In genomic region chr1:156986641-156987345, GRCm38 (mm10) we compare ENCODE assay signal across 12 mouse cellular contexts. TPM values are rescaled to one million over a fixed set of nuclear protein-coding genes. Genes with fewer than 3 reads are reported as not detected.
A peak's percentile ranks its signal among the peaks of the same experiment; 100 is the strongest.
DNase-seq lines count a peak whose midpoint lies in the region; ATAC-seq lines count a peak whose summit lies in the region.
"Had no signal": no experiment of that assay in that cellular context is flagged by ENCODE, and none has a peak within 500 bp of the region (broad histone marks: within the 10 kb centered on the region; RNA-seq: fewer than 3 reads in every experiment).

No protein-coding gene starts in this region.

- H3K9ac ChIP-seq in heart, embryonic 15.5 days, result no peak overlapping the region
- H3K9ac ChIP-seq in liver, embryonic 11.5 days (ENCODE audit: low read depth, low read length), result peak overlapping the region; percentile 4; the same call in 1 of the 2 replicates
- H3K9ac ChIP-seq: embryonic facial prominence, embryonic 12.5 days; hindbrain, embryonic 14.5 days; limb, embryonic 12.5 days had no signal

- peak overlapping the region; percentile 62 for H3K27ac ChIP-seq in heart, embryonic 15.5 days
- peak overlapping the region; percentile 91 for H3K27ac ChIP-seq in liver, embryonic 11.5 days (ENCODE audit: low read depth, low read length)
- H3K27ac ChIP-seq: embryonic facial prominence, embryonic 12.5 days; hindbrain, embryonic 14.5 days; limb, embryonic 12.5 days had no signal

- ATAC-seq in heart, embryonic 15.5 days (replicated peaks; ENCODE audit: insufficient number of reproducible peaks, insufficient read depth, low FRiP score, low read depth), result no peak
- ATAC-seq in liver, embryonic 11.5 days (replicated peaks; ENCODE audit: low FRiP score), result peak; percentile 71

- H3K4me1 ChIP-seq in heart, embryonic 15.5 days (replicated peaks), result peaks cover 15% of the 10 kb centered on the region
- H3K4me1 ChIP-seq in liver, embryonic 11.5 days (replicated peaks; ENCODE audit: control insufficient read depth, insufficient read depth, low read length), result peaks cover 43% of the 10 kb centered on the region
- H3K4me1 ChIP-seq: embryonic facial prominence, embryonic 12.5 days had no signal

- H3K4me3 ChIP-seq in heart, embryonic 15.5 days, result no peak overlapping the region
- H3K4me3 ChIP-seq in liver, embryonic 11.5 days (ENCODE audit: low read depth, low read length), result no peak overlapping the region
- H3K4me3 ChIP-seq: embryonic facial prominence, embryonic 12.5 days; limb, embryonic 12.5 days had no signal

- no peaks in the 10 kb centered on the region for H3K27me3 ChIP-seq in heart, embryonic 15.5 days
- no peaks in the 10 kb centered on the region for H3K27me3 ChIP-seq in liver, embryonic 11.5 days (replicated peaks; ENCODE audit: control insufficient read depth, insufficient read depth, low read length)
- H3K27me3 ChIP-seq: embryonic facial prominence, embryonic 12.5 days; limb, embryonic 12.5 days had no signal

- H3K9me3 ChIP-seq in heart, embryonic 15.5 days (replicated peaks), result no peaks in the 10 kb centered on the region
- H3K9me3 ChIP-seq in liver, embryonic 11.5 days (ENCODE audit: control insufficient read depth, low read length), result no peaks in the 10 kb centered on the region
- H3K9me3 ChIP-seq: embryonic facial prominence, embryonic 12.5 days; limb, embryonic 12.5 days had no signal

- DNase-seq in heart, adult 11 months, result no peak
- DNase-seq in thymus, postnatal 4 days, result peak; percentile 37
- DNase-seq in thymus, adult 18-20 months, result no peak
- no peak for DNase-seq in liver, embryonic 11.5 days (ENCODE audit: low spot score)
- DNase-seq in adrenal gland, postnatal 4 days (ENCODE audit: low spot score in 2 of 2), result no peak
- no peak for DNase-seq in kidney, postnatal 14 days
- no peak for DNase-seq in frontal cortex, postnatal 36 days (ENCODE audit: low spot score in 2 of 2)
- DNase-seq: cerebellum, adult 2 months had no signal

- WGBS in heart, embryonic 15.5 days, result 26% methylated on average over 6 of the region's 6 CpGs
- WGBS in liver, embryonic 11.5 days, result 43% methylated on average over 6 of the region's 6 CpGs

- no peaks in the 10 kb centered on the region for H3K36me3 ChIP-seq in heart, embryonic 15.5 days
- H3K36me3 ChIP-seq in liver, embryonic 11.5 days (ENCODE audit: control insufficient read depth, insufficient read depth, low read length), result no peaks in the 10 kb centered on the region
- H3K36me3 ChIP-seq: embryonic facial prominence, embryonic 12.5 days; limb, embryonic 12.5 days had no signal

- 0 out of 2 replicates have a peak overlapping the region, but pooled peaks have one; percentile 17 for H3K4me2 ChIP-seq in heart, embryonic 15.5 days
- peak overlapping the region; percentile 41 for H3K4me2 ChIP-seq in liver, embryonic 11.5 days
- H3K4me2 ChIP-seq: embryonic facial prominence, embryonic 12.5 days; hindbrain, embryonic 14.5 days; limb, embryonic 12.5 days had no signal

RNA-seq across cellular contexts. Expression of gene Ralgps2, which starts 47.4 kb away (rescaled TPM):
- polyA plus RNA-seq in heart, embryonic 15.5 days (2015; fragmentation: Nextera tagmentation; extraction: Ambion mirVana), result 52.4 and 54.1 TPM in 2 replicates
- polyA plus RNA-seq in liver, embryonic 11.5 days (2014; fragmentation: Nextera tagmentation; extraction: Ambion mirVana), result 33.6 and 38.6 TPM in 2 replicates
- 10 to 100 TPM; 35.6 to 39.9 TPM for total RNA-seq in adrenal gland, postnatal 4 days (2021)
